Mouse (Mus musculus): ENCODE measurements around the gene Ttc34. TPM values are rescaled to one million over a fixed set of nuclear protein-coding genes. Genes with fewer than 3 reads are reported as not detected.

The Ttc34 gene
- polyA plus RNA-seq, 1 experiment from 2014 or later: 0.20 TPM

GRCm38 (mm10) chr4:154864271-154864771 lies 27.1 kb downstream of the Ttc34 start:
- Histone ChIP-seq H3K36me3 (ENCODE audit: control insufficient read depth, insufficient read depth, low read length) (no peaks in the 10 kb centered on the region), H3K27ac (ENCODE audit: low read depth, low read length) (0 out of 2 replicates have a peak overlapping the region, but pooled peaks have one; percentile 32), H3K27me3 (ENCODE audit: control insufficient read depth, insufficient read depth, low read length) (no peaks in the 10 kb centered on the region; the same call in 1 of the 2 replicates), H3K4me3 (ENCODE audit: low read depth, low read length) (peak overlapping the region; percentile 33), H3K9me3 (ENCODE audit: control insufficient read depth, low read length) (no peaks in the 10 kb centered on the region), H3K4me1 (replicated peaks; ENCODE audit: control insufficient read depth, insufficient read depth, low read length) (peaks cover 3% of the 10 kb centered on the region; the same call in 1 of the 2 replicates), H3K4me2 (ENCODE audit: low read depth, low read length, severe bottlenecking) (peak overlapping the region; percentile 68), H3K9ac (ENCODE audit: low read length) (peak overlapping the region; percentile 59)
- WGBS: under 1% methylated on average over 18 of the region's 18 CpGs
- ATAC-seq (replicated peaks; ENCODE audit: low FRiP score) (peak; percentile 93), DNase-seq (ENCODE audit: low spot score) (peak; percentile 96)

GRCm38 (mm10) chr4:154864961-154865760 lies 27.9 kb downstream of the Ttc34 start:
- DNase-seq (ENCODE audit: low spot score): no peak
- Histone ChIP-seq H3K9me3 (ENCODE audit: control insufficient read depth, low read length) (no peaks in the 10 kb centered on the region), H3K4me1 (replicated peaks; ENCODE audit: control insufficient read depth, insufficient read depth, low read length) (peaks cover 3% of the 10 kb centered on the region; the same call in 1 of the 2 replicates), H3K36me3 (ENCODE audit: control insufficient read depth, insufficient read depth, low read length) (no peaks in the 10 kb centered on the region), H3K4me3 (ENCODE audit: low read depth, low read length) (no peak overlapping the region), H3K27me3 (ENCODE audit: control insufficient read depth, insufficient read depth, low read length) (peaks cover 2% of the 10 kb centered on the region; the same call in 1 of the 2 replicates), H3K9ac (ENCODE audit: low read length) (peak overlapping the region; percentile 59), H3K27ac (ENCODE audit: low read depth, low read length) (no peak overlapping the region), H3K4me2 (ENCODE audit: low read depth, low read length, severe bottlenecking) (peak overlapping the region; percentile 68; the same call in 1 of the 2 replicates)
- ATAC-seq (replicated peaks; ENCODE audit: low FRiP score): no peak
- WGBS: 87% methylated on average over 18 of the region's 18 CpGs

- Histone ChIP-seq H3K9ac (ENCODE audit: low read length) (no peak overlapping the region), H3K36me3 (ENCODE audit: control insufficient read depth, insufficient read depth, low read length) (no peaks in the 10 kb centered on the region), H3K4me3 (ENCODE audit: low read depth, low read length) (no peak overlapping the region), H3K4me2 (ENCODE audit: low read depth, low read length, severe bottlenecking) (no peak overlapping the region), H3K9me3 (ENCODE audit: control insufficient read depth, low read length) (no peaks in the 10 kb centered on the region), H3K27me3 (ENCODE audit: control insufficient read depth, insufficient read depth, low read length) (peaks cover 2% of the 10 kb centered on the region; the same call in 1 of the 2 replicates), H3K27ac (ENCODE audit: low read depth, low read length) (no peak overlapping the region), H3K4me1 (replicated peaks; ENCODE audit: control insufficient read depth, insufficient read depth, low read length) (peaks cover 4% of the 10 kb centered on the region)
- WGBS: 88% methylated on average over 5 of the region's 5 CpGs
- DNase-seq (ENCODE audit: low spot score) (no peak), ATAC-seq (replicated peaks; ENCODE audit: low FRiP score) (no peak)
These were observed 29.1 kb downstream of the Ttc34 start for GRCm38 (mm10) chr4:154866391-154866790.

- Histone ChIP-seq H3K4me2 (ENCODE audit: low read depth, low read length, severe bottlenecking) (no peak overlapping the region), H3K4me3 (ENCODE audit: low read depth, low read length) (no peak overlapping the region), H3K4me1 (replicated peaks; ENCODE audit: control insufficient read depth, insufficient read depth, low read length) (peaks cover 7% of the 10 kb centered on the region), H3K9me3 (ENCODE audit: control insufficient read depth, low read length) (no peaks in the 10 kb centered on the region), H3K27ac (ENCODE audit: low read depth, low read length) (no peak overlapping the region), H3K36me3 (ENCODE audit: control insufficient read depth, insufficient read depth, low read length) (no peaks in the 10 kb centered on the region), H3K27me3 (ENCODE audit: control insufficient read depth, insufficient read depth, low read length) (peaks cover 2% of the 10 kb centered on the region; the same call in 1 of the 2 replicates), H3K9ac (ENCODE audit: low read length) (no peak overlapping the region)
- no peak for DNase-seq (ENCODE audit: low spot score)
- no peak for ATAC-seq (replicated peaks; ENCODE audit: low FRiP score)
- 82% methylated on average over 6 of the region's 6 CpGs for WGBS
These were observed 30.0 kb downstream of the Ttc34 start for GRCm38 (mm10) chr4:154867257-154867656.

DNA sequence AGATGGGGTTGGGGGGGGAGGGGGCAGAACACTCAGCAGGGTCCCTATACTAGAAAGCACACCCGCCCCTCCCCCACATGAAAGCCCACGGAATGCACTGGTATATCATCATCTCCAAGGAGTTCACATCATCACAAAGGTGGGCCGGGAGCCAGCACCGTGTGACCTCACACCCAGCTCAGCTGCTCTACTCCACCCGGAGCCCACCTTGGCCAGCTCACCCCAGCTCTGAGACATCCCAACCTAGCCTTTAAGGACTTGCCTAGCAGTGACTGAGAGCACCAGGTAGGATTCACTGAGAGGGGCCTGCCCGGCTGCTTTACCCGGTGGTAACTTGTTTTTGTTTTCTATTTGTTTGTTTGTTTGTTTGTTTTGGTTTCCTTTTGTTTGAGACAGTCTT lies 32.2 kb downstream of the Ttc34 start, which contains the start of gene Mmel1:
Gene Mmel1 (plus strand): TSS at position 146 of the 400 bp plus-strand sequence.
- Histone ChIP-seq H3K9ac (ENCODE audit: low read length) (no peak within 1 kb of the TSS), H3K9me3 (ENCODE audit: control insufficient read depth, low read length) (no peaks in the 10 kb centered on the region), H3K4me3 (ENCODE audit: low read depth, low read length) (no peak within 1 kb of the TSS), H3K27ac (ENCODE audit: low read depth, low read length) (no peak within 1 kb of the TSS), H3K4me2 (ENCODE audit: low read depth, low read length, severe bottlenecking) (0 out of 2 replicates have a peak within 1 kb of the TSS, but pooled peaks have one; percentile 5), H3K36me3 (ENCODE audit: control insufficient read depth, insufficient read depth, low read length) (no peaks in the 10 kb centered on the region), H3K27me3 (ENCODE audit: control insufficient read depth, insufficient read depth, low read length) (peaks cover 2% of the 10 kb centered on the region; the same call in 1 of the 2 replicates), H3K4me1 (replicated peaks; ENCODE audit: control insufficient read depth, insufficient read depth, low read length) (peaks cover 7% of the 10 kb centered on the region)
- WGBS: 79% methylated on average over 7 of the region's 7 CpGs
- DNase-seq (ENCODE audit: low spot score) (no peak), ATAC-seq (replicated peaks; ENCODE audit: low FRiP score) (no peak)

GRCm38 (mm10) chr4:154870721-154871120 lies 33.5 kb downstream of the Ttc34 start:
- 60% methylated on average over 4 of the region's 4 CpGs for WGBS
- DNase-seq (ENCODE audit: low spot score) (no peak), ATAC-seq (replicated peaks; ENCODE audit: low FRiP score) (no peak)
- no peak overlapping the region for H3K4me3 ChIP-seq (ENCODE audit: low read depth, low read length)
- peaks cover 2% of the 10 kb centered on the region; the same call in 1 of the 2 replicates for H3K27me3 ChIP-seq (ENCODE audit: control insufficient read depth, insufficient read depth, low read length)
- no peak overlapping the region for H3K9ac ChIP-seq (ENCODE audit: low read length)
- no peak overlapping the region for H3K27ac ChIP-seq (ENCODE audit: low read depth, low read length)
- H3K36me3 ChIP-seq (ENCODE audit: control insufficient read depth, insufficient read depth, low read length): no peaks in the 10 kb centered on the region
- no peak overlapping the region for H3K4me2 ChIP-seq (ENCODE audit: low read depth, low read length, severe bottlenecking)
- H3K4me1 ChIP-seq (replicated peaks; ENCODE audit: control insufficient read depth, insufficient read depth, low read length): peaks cover 4% of the 10 kb centered on the region; the same call in 1 of the 2 replicates
- no peaks in the 10 kb centered on the region for H3K9me3 ChIP-seq (ENCODE audit: control insufficient read depth, low read length)

- no peaks in the 10 kb centered on the region for H3K9me3 ChIP-seq (ENCODE audit: control insufficient read depth, low read length)
- H3K27ac ChIP-seq (ENCODE audit: low read depth, low read length): no peak overlapping the region
These were observed 34.5 kb downstream of the Ttc34 start for GRCm38 (mm10) chr4:154871757-154872251.

DNA sequence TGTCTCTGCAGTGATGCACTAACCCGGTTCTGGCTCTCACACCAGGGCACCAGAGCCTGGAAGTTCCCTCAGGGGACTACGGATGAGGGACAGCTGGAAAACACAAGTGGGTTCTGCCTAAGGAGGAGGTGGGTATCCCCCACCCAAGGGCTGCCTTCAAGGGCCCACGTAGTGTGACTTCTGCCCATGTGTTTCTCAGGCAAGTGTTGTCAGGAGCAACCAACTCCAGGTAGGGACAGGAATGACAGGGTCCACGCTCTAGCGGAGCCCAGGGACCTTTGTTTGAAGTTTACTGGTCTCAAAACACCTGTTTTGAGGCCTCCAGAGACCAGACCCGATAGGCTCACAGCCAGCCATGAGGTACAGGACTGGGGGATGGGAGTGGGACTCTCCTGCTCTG lies 35.9 kb downstream of the Ttc34 start:
- Histone ChIP-seq H3K27ac (ENCODE audit: low read depth, low read length) (no peak overlapping the region), H3K9me3 (ENCODE audit: control insufficient read depth, low read length) (no peaks in the 10 kb centered on the region), H3K4me2 (ENCODE audit: low read depth, low read length, severe bottlenecking) (no peak overlapping the region), H3K27me3 (ENCODE audit: control insufficient read depth, insufficient read depth, low read length) (peaks cover 2% of the 10 kb centered on the region; the same call in 1 of the 2 replicates), H3K4me3 (ENCODE audit: low read depth, low read length) (no peak overlapping the region), H3K36me3 (ENCODE audit: control insufficient read depth, insufficient read depth, low read length) (no peaks in the 10 kb centered on the region), H3K4me1 (replicated peaks; ENCODE audit: control insufficient read depth, insufficient read depth, low read length) (peaks cover 4% of the 10 kb centered on the region; the same call in 1 of the 2 replicates), H3K9ac (ENCODE audit: low read length) (no peak overlapping the region)
- ATAC-seq (replicated peaks; ENCODE audit: low FRiP score) (no peak), DNase-seq (ENCODE audit: low spot score) (no peak)
- WGBS: 80% methylated on average over 6 of the region's 6 CpGs

More at GRCm38 (mm10) chr4:154871757-154872251, 34.5 kb downstream of the Ttc34 start:
- ATAC-seq (replicated peaks; ENCODE audit: low FRiP score) (peak; percentile 55; the same call in 1 of the 2 replicates), DNase-seq (ENCODE audit: low spot score) (peak; percentile 76)
- Histone ChIP-seq H3K36me3 (ENCODE audit: control insufficient read depth, insufficient read depth, low read length) (no peaks in the 10 kb centered on the region), H3K9ac (ENCODE audit: low read length) (peak overlapping the region; percentile 46; the same call in 1 of the 2 replicates), H3K27me3 (ENCODE audit: control insufficient read depth, insufficient read depth, low read length) (peaks cover 2% of the 10 kb centered on the region; the same call in 1 of the 2 replicates), H3K4me3 (ENCODE audit: low read depth, low read length) (no peak overlapping the region), H3K4me2 (ENCODE audit: low read depth, low read length, severe bottlenecking) (peak overlapping the region; percentile 26; the same call in 1 of the 2 replicates), H3K4me1 (replicated peaks; ENCODE audit: control insufficient read depth, insufficient read depth, low read length) (peaks cover 4% of the 10 kb centered on the region; the same call in 1 of the 2 replicates)
- WGBS: 2% methylated on average over 13 of the region's 13 CpGs

All from forebrain, embryonic 11.5 days (tissue).